Mouse (Mus musculus) erythroblast, embryonic 14.5 days (primary cell): ENCODE data around the gene Dmrtb1. TPM values are rescaled to one million over a fixed set of nuclear protein-coding genes. Genes with fewer than 3 reads are reported as not detected.

Experiments
- H3K27me3 ChIP-seq: 2 replicates; pipeline ENCODE4 v1.6.1; 2012; ENCODE audit warnings: inconsistent platforms; ENCODE audit not compliant: control insufficient read depth
- H3K36me3 ChIP-seq: 2 replicates; pipeline ENCODE4 v1.6.1; 2012; ENCODE audit warnings: mild to moderate bottlenecking, inconsistent platforms; ENCODE audit not compliant: control insufficient read depth
- H3K4me1 ChIP-seq: 2 replicates; pipeline ENCODE4 v1.6.1; 2012; ENCODE audit warnings: inconsistent platforms; ENCODE audit not compliant: control insufficient read depth
- H3K4me3 ChIP-seq: replicated peaks from 2 replicates; pipeline ENCODE3; 2012; ENCODE audit warnings: moderate library complexity, mild to moderate bottlenecking, inconsistent platforms
- H3K9me3 ChIP-seq: 2 replicates; pipeline ENCODE4 v1.6.1; 2012; ENCODE audit warnings: low read length, inconsistent platforms, mixed read lengths; ENCODE audit not compliant: control insufficient read depth
- GATA1 ChIP-seq: IDR thresholded peaks from 2 replicates; pipeline ENCODE4 v1.6.1; 2012; ENCODE audit warnings: low read length, inconsistent platforms, mixed read lengths
- TAL1 ChIP-seq: IDR thresholded peaks from 3 replicates; pipeline ENCODE4 v1.6.1; 2012; ENCODE audit warnings: low read length, inconsistent platforms, mixed read lengths
- polyA plus RNA-seq: library from polyadenylated mRNA; stranded (reverse); fragments of >175 nt; gene quantifications from 2 replicates; pipeline ENCODE4 v1.2.3, GENCODE M21; 2012

The Dmrtb1 gene
- polyA plus RNA-seq, 1 experiment = 0.05 TPM

DNA sequence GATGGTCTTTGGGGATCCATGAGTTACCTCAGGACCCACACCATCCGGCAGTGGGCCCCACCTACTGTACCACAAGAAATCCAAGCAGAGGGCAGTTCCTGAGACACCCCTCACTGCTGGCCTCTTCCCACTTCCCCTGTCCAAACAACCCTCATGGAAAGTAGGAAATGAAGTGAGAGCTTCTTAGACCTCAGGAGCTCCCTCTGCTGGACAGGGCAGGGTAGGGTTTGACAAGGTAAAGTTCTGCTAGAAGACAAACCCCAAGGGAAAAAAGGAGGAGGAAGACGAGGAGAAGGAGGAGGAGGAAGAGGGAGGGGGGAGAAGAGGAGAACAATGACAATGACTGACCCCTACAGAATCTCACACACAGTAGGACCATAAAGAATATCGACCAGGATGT, 46.4 kb downstream of the Dmrtb1 start:
- Histone ChIP-seq H3K9me3 (no peaks in the 10 kb centered on the region), H3K36me3 (no peaks in the 10 kb centered on the region), H3K4me1 (no peaks in the 10 kb centered on the region), H3K4me3 (no peak overlapping the region), H3K27me3 (peaks cover 2% of the 10 kb centered on the region; the same call in 1 of the 2 replicates)
- no peak for TF ChIP-seq TAL1
- no peak for TF ChIP-seq GATA1

DNA sequence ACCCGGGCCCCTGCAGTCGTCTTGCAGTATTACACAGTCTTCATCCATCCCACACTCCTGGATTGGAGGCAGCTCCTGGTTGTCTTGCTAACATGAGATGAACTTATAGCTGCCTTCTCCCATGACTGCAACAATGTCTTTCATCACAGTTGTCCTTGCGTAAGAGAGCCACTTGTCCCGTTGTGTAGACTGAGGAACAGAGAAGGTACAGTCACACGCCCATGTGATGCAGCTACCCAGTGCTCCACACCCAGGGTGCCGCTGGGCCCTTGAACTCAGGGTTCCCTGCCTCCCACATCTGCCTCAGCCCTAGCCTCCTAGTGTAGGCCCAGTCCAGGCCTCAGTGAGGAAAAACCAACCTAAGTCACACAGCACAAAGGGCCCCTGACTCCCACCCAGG, 47.9 kb downstream of the Dmrtb1 start:
- TF ChIP-seq GATA1 (no peak), TAL1 (no peak)
- Histone ChIP-seq H3K9me3 (no peaks in the 10 kb centered on the region), H3K4me3 (no peak overlapping the region), H3K4me1 (no peaks in the 10 kb centered on the region), H3K36me3 (no peaks in the 10 kb centered on the region), H3K27me3 (peaks cover 2% of the 10 kb centered on the region; the same call in 1 of the 2 replicates)

DNA sequence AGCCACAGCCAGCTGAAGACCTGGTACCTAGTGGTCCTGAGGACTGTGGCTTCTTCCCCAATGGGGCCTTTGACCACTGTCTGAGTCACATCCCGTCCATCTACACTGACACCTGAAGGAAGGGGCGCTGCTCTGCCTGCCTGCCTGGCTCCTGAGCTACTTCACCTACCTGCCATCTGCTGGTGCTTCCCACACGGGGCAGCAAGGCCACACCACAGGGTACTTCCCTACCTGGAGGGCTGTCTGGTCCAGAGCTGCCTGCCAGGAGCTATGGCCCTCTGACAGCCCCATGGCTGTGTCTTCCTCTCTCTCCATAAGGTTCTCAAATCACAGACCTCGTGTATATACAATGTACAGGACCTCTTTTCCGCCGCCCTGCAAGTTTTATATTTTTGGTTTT, 49.4 kb downstream of the Dmrtb1 start:
- H3K36me3 ChIP-seq = no peaks in the 10 kb centered on the region
- H3K9me3 ChIP-seq = no peaks in the 10 kb centered on the region
- peaks cover 2% of the 10 kb centered on the region; the same call in 1 of the 2 replicates for H3K27me3 ChIP-seq
- no peaks in the 10 kb centered on the region for H3K4me1 ChIP-seq
- TF ChIP-seq GATA1 (no peak), TAL1 (no peak)
- no peak overlapping the region for H3K4me3 ChIP-seq

DNA sequence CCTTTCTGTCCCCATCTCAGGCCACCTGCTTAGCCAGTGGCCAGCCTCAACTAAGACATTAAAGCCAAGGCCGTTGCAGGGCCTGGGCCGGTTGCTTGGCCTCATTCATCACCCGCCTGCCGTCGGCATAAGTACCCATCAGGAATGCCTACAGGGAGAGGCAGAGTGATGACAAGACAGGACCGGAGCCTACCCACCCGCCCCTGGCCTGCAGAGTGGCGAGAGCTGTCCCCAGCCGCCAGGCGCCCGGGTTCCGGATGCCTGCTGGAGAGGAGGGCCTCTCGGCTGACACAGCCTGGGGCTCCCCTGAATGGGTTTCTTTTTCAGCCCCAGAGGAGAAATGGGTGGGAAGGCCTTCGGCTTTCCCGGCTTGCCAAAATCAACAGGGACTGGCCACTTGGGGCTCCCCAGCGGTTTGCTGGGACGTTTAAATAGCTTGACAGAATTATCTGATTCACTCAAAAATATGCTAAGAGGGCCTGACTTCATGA, 55.1 kb downstream of the Dmrtb1 start:
- Histone ChIP-seq H3K9me3 (no peaks in the 10 kb centered on the region), H3K36me3 (no peaks in the 10 kb centered on the region), H3K27me3 (peaks cover 3% of the 10 kb centered on the region), H3K4me1 (no peaks in the 10 kb centered on the region), H3K4me3 (no peak overlapping the region)
- TF ChIP-seq TAL1 (no peak), GATA1 (no peak)

- Histone ChIP-seq H3K4me3 (no peak overlapping the region), H3K4me1 (no peaks in the 10 kb centered on the region), H3K9me3 (no peaks in the 10 kb centered on the region), H3K27me3 (peaks cover 3% of the 10 kb centered on the region), H3K36me3 (no peaks in the 10 kb centered on the region)
- TF ChIP-seq TAL1 = no peak
- TF ChIP-seq GATA1 = no peak
Measured at GRCm38 (mm10) chr4:107628226-107628625, 55.8 kb downstream of the Dmrtb1 start.

Other genes with a start within 250 kb of the Dmrtb1 start
- 0.21 and 0.24 TPM in 2 replicates for gene Glis1, start 249.6 kb downstream of the Dmrtb1 start, polyA plus RNA-seq
- gene Lrp8, start 118.0 kb upstream of the Dmrtb1 start, polyA plus RNA-seq = 1.4 and 2.1 TPM in 2 replicates
- 0.84 and 0.89 TPM in 2 replicates for gene Magoh, start 195.5 kb upstream of the Dmrtb1 start, polyA plus RNA-seq
- gene 0610037L13Rik, start 205.6 kb upstream of the Dmrtb1 start, polyA plus RNA-seq = 0.16 and 0.20 TPM in 2 replicates
- 4.9 and 6.6 TPM in 2 replicates for gene Cpt2, start 239.4 kb upstream of the Dmrtb1 start, polyA plus RNA-seq